Mouse (Mus musculus) c-Kit-positive CD71-positive TER-119-negative erythroid progenitor cells, embryonic 14.5 days (primary cell): ENCODE results near the gene Gm12184.
"Not testable (repeated sequence)": the region's sequence is repeated elsewhere in the genome, so short reads cannot be mapped to it uniquely, and the experiment has no call there.

ENCODE experiments used
- DNase-seq: peaks from one replicate; pipeline ENCODE4 v3.0.0-alpha.2; 2013; ENCODE audit warnings: low read depth

Gm12184 gene

GRCm38 (mm10) chr11:48799921-48800701, 26.3 kb downstream of the Gm12184 start, which contains the start of gene Rack1:
Gene Rack1 (plus strand): TSS chr11:48800332.
- DNase-seq, result peak; percentile 86

- no peak for DNase-seq
Measured at GRCm38 (mm10) chr11:48798984-48799920, 27.2 kb downstream of the Gm12184 start.

GRCm38 (mm10) chr11:48798308-48798707, 28.1 kb downstream of the Gm12184 start:
- no peak for DNase-seq

GRCm38 (mm10) chr11:48797287-48797686, 29.2 kb downstream of the Gm12184 start:
- DNase-seq, result no peak

GRCm38 (mm10) chr11:48796290-48796689, 30.2 kb downstream of the Gm12184 start:
- DNase-seq, result no peak

- DNase-seq, result no peak
Measured at GRCm38 (mm10) chr11:48795221-48795620, 31.2 kb downstream of the Gm12184 start.

- DNase-seq, result no peak
Measured at GRCm38 (mm10) chr11:48793184-48793583, 33.3 kb downstream of the Gm12184 start.

- DNase-seq, result not testable (repeated sequence)
Measured at GRCm38 (mm10) chr11:48791894-48792293, 34.6 kb downstream of the Gm12184 start.

GRCm38 (mm10) chr11:48790946-48791345, 35.5 kb downstream of the Gm12184 start:
- no peak for DNase-seq

GRCm38 (mm10) chr11:48789973-48790823, 36.3 kb downstream of the Gm12184 start:
- DNase-seq, result peak; percentile 85

GRCm38 (mm10) chr11:48789215-48789614, 37.2 kb downstream of the Gm12184 start:
- no peak for DNase-seq

- peak; percentile 86 for DNase-seq
Measured at GRCm38 (mm10) chr11:48788311-48789089, 38.0 kb downstream of the Gm12184 start.

- no peak for DNase-seq
Measured at GRCm38 (mm10) chr11:48787455-48788211, 38.8 kb downstream of the Gm12184 start.

- DNase-seq, result no peak
Measured at GRCm38 (mm10) chr11:48782243-48782642, 44.2 kb downstream of the Gm12184 start.

- DNase-seq, result no peak
Measured at GRCm38 (mm10) chr11:48779450-48779849, 47.0 kb downstream of the Gm12184 start.

GRCm38 (mm10) chr11:48777303-48777702, 49.2 kb downstream of the Gm12184 start:
- DNase-seq, result no peak

- no peak for DNase-seq
Measured at GRCm38 (mm10) chr11:48776664-48777063, 49.8 kb downstream of the Gm12184 start.

- DNase-seq, result peak; percentile 60
Measured at GRCm38 (mm10) chr11:48775483-48775882, 51.0 kb downstream of the Gm12184 start.
